Mouse (Mus musculus): ENCODE measurements around the gene Olfr875. TPM values are rescaled to one million over a fixed set of nuclear protein-coding genes. Genes with fewer than 3 reads are reported as not detected.

Gene Olfr875
- polyA plus RNA-seq, 1 experiment = not detected

DNA sequence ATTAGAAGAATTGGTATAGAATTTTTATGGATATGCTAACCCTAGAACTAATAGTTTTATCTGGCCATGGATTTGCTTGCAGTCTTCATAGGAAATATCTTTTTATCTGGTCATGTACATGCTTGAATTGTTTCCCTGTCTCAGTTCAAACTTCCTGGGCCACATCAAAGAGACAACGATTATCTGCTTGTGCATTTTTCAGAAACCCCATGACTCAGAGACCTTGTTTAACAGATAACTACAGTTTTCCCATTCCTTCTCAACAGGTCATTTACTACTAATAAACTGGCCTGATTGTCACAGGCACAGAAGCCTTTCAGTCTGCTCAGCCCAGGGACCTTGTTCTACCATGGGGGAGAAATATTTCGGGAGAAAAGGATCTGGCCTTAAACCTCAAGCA, 14.8 kb downstream of the Olfr875 start:
- H3K4me3 ChIP-seq (ENCODE audit: insufficient read depth, low read length) = no peak overlapping the region
- no peaks in the 10 kb centered on the region for H3K4me1 ChIP-seq (ENCODE audit: control insufficient read depth, insufficient read depth, low read length)
- TF ChIP-seq CTCF (IDR thresholded peaks at IDR 0.05; ENCODE audit: low read depth, low read length) (no peak), POLR2A (IDR thresholded peaks at IDR 0.05; ENCODE audit: borderline replicate concordance, low read depth, low read length) (no peak)
- no peak overlapping the region for H3K27ac ChIP-seq (ENCODE audit: insufficient read depth, low read depth, low read length)

DNA sequence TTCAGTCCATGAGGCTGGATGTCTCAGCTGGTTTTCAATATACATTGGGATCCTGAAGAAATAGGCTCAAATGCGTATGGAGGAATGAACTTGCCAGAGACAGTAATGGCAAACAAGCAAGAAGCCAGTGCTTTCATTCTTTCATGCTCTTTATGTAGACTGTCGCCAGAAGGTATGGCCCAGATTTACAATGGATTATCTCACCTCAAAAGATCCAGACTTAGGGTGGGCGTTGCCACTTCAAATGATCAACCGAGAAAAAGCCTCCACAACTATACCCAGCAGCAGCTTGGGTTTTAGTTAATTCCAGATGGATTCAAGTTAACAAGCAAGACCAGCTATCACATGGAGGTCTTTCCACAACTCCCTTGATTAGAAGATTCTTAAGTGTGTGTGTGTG, 30.4 kb downstream of the Olfr875 start:
- TF ChIP-seq CTCF (IDR thresholded peaks at IDR 0.05; ENCODE audit: low read depth, low read length) = no peak
- no peak for TF ChIP-seq POLR2A (IDR thresholded peaks at IDR 0.05; ENCODE audit: borderline replicate concordance, low read depth, low read length)
- Histone ChIP-seq H3K4me1 (ENCODE audit: control insufficient read depth, insufficient read depth, low read length) (no peaks in the 10 kb centered on the region), H3K4me3 (ENCODE audit: insufficient read depth, low read length) (no peak overlapping the region), H3K27ac (ENCODE audit: insufficient read depth, low read depth, low read length) (no peak overlapping the region)

DNA sequence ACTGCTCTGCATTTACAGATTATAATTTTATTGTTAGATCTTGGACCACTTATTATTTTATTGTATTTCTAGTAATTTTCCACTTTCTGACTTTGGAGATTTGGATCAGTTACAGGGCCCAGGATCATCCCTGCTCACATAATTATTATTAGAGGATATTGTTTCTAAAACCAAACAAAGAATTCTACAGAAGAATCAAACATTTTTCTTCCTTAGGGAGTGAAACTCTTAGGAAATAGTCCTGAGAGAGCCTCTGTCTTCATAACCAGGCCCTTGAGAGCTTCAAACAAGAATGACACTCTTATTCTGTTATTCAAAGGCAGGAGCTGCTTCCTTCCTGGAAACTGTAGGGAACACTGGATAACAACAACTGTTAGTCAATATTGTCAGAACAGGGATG, 31.1 kb downstream of the Olfr875 start, which contains the start of gene Olfr876:
Olfr876 (plus strand) TSS at position 301 of the 400 bp plus-strand sequence.
- Histone ChIP-seq H3K27ac (ENCODE audit: insufficient read depth, low read depth, low read length) (no peak within 1 kb of the TSS), H3K4me1 (ENCODE audit: control insufficient read depth, insufficient read depth, low read length) (no peaks in the 10 kb centered on the region), H3K4me3 (ENCODE audit: insufficient read depth, low read length) (no peak within 1 kb of the TSS)
- TF ChIP-seq CTCF (IDR thresholded peaks at IDR 0.05; ENCODE audit: low read depth, low read length) (no peak), POLR2A (IDR thresholded peaks at IDR 0.05; ENCODE audit: borderline replicate concordance, low read depth, low read length) (no peak)

DNA sequence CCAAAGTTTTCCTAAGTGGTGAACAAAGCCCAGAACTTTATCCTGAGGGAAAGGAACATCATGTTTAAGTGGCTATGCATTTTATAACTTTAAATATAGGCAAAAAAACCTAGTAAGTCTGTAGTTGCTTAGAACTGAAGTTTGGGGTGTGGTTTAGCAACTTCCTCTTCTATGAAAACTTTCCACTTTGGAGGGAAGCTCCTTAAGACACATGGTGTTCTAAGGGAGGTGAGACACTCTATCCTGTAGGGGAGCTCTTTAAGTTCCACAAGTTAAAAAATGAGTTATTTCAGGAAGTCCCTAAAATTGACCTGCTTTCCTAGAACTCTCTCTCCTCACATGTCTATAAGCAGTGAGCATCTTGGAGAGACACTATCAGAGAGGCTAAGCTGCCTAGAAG, 35.6 kb downstream of the Olfr875 start:
- Histone ChIP-seq H3K4me3 (ENCODE audit: insufficient read depth, low read length) (no peak overlapping the region), H3K4me1 (ENCODE audit: control insufficient read depth, insufficient read depth, low read length) (no peaks in the 10 kb centered on the region), H3K27ac (ENCODE audit: insufficient read depth, low read depth, low read length) (no peak overlapping the region)
- no peak for TF ChIP-seq POLR2A (IDR thresholded peaks at IDR 0.05; ENCODE audit: borderline replicate concordance, low read depth, low read length)
- no peak for TF ChIP-seq CTCF (IDR thresholded peaks at IDR 0.05; ENCODE audit: low read depth, low read length)

DNA sequence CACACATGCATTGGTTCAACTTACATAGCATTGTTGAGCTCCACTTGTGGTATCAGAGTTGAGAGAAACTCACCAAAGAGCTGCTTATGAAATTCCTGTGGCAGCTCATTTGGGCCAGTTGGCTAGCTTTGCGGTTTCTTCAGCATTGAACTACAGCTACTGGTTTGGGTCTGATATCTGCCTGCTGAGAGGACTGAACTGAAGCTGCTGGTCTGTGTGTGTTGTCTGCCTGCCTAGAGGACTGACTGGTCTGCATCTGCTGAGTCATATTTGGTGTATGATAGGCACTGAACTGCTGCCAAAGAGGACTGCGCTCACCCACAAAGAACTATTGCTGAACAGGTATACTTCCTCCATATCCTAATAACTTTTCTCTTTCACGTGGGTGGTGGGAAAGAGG, 36.8 kb downstream of the Olfr875 start:
- no peak overlapping the region for H3K27ac ChIP-seq (ENCODE audit: insufficient read depth, low read depth, low read length)
- TF ChIP-seq POLR2A (IDR thresholded peaks at IDR 0.05; ENCODE audit: borderline replicate concordance, low read depth, low read length) (no peak), CTCF (IDR thresholded peaks at IDR 0.05; ENCODE audit: low read depth, low read length) (no peak)
- H3K4me1 ChIP-seq (ENCODE audit: control insufficient read depth, insufficient read depth, low read length) = no peaks in the 10 kb centered on the region
- H3K4me3 ChIP-seq (ENCODE audit: insufficient read depth, low read length) = no peak overlapping the region

DNA sequence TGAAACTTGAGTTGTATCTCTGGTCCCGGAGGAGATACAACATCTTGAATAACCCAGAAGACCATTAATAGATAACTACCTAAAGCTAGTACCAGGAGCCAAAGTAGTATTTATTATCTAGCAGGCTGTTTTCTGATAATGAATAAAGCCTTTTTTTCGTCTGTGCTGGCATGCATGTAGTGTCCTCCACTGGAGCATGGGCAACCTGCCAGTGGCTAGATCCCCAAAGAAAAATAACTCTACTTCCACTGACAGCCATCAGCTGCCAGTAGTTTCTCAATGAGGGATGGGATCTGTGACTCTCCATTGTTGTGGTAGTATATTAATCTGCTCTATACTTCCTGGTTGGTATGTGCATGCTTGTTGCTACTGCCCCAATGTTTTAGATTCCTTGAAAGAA, 37.3 kb downstream of the Olfr875 start:
- TF ChIP-seq POLR2A (IDR thresholded peaks at IDR 0.05; ENCODE audit: borderline replicate concordance, low read depth, low read length) (no peak), CTCF (IDR thresholded peaks at IDR 0.05; ENCODE audit: low read depth, low read length) (no peak)
- Histone ChIP-seq H3K4me3 (ENCODE audit: insufficient read depth, low read length) (no peak overlapping the region), H3K27ac (ENCODE audit: insufficient read depth, low read depth, low read length) (no peak overlapping the region), H3K4me1 (ENCODE audit: control insufficient read depth, insufficient read depth, low read length) (no peaks in the 10 kb centered on the region)

DNA sequence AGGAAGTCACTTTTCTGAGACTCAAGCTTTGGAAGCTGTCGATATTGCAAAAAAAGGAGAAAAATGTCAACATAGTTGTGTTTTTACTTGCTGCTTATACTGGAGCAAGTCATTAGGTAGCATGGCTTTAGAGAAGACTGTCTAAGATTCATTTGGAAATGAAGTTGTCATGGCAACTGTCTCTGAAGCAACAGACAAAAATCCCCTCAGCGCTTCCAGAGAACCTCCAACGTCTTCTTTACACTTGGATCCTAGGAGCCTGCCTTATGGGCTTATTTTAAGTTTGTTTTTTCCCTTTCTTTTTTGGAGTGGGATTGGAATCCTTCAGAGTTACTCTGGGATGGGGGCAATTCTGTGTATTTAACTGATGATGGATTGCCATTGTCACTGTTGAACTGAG, 43.0 kb downstream of the Olfr875 start:
- Histone ChIP-seq H3K4me1 (ENCODE audit: control insufficient read depth, insufficient read depth, low read length) (no peaks in the 10 kb centered on the region), H3K4me3 (ENCODE audit: insufficient read depth, low read length) (no peak overlapping the region), H3K27ac (ENCODE audit: insufficient read depth, low read depth, low read length) (no peak overlapping the region)
- TF ChIP-seq CTCF (IDR thresholded peaks at IDR 0.05; ENCODE audit: low read depth, low read length) (no peak), POLR2A (IDR thresholded peaks at IDR 0.05; ENCODE audit: borderline replicate concordance, low read depth, low read length) (no peak)

Other genes starting within 250 kb of the Olfr875 start
- 0.97 TPM in 1 of 2 replicates, not detected in the other for gene Esam, start 243.8 kb upstream of the Olfr875 start, polyA plus RNA-seq (2012; ENCODE audit: insufficient read depth, insufficient read length, missing spikeins)
- gene Vsig2, start 232.6 kb upstream of the Olfr875 start, polyA plus RNA-seq (2012; ENCODE audit: insufficient read depth, insufficient read length, missing spikeins) = not detected in 2 replicates
- gene Nrgn, start 219.0 kb upstream of the Olfr875 start, polyA plus RNA-seq (2012; ENCODE audit: insufficient read depth, insufficient read length, missing spikeins) = not detected in 2 replicates
- gene Siae, start 216.2 kb upstream of the Olfr875 start, polyA plus RNA-seq (2012; ENCODE audit: insufficient read depth, insufficient read length, missing spikeins) = 28.8 and 31.5 TPM in 2 replicates
- 1.3 and 1.6 TPM in 2 replicates for gene Spa17, start 158.1 kb upstream of the Olfr875 start, polyA plus RNA-seq (2012; ENCODE audit: insufficient read depth, insufficient read length, missing spikeins)
- 36.4 and 36.5 TPM in 2 replicates for gene Tbrg1, start 114.5 kb upstream of the Olfr875 start, polyA plus RNA-seq (2012; ENCODE audit: insufficient read depth, insufficient read length, missing spikeins)
- not detected in 2 replicates for gene Panx3, start 102.6 kb upstream of the Olfr875 start, polyA plus RNA-seq (2012; ENCODE audit: insufficient read depth, insufficient read length, missing spikeins)
- not detected in 2 replicates for gene Olfr160, start 55.6 kb upstream of the Olfr875 start, polyA plus RNA-seq (2012; ENCODE audit: insufficient read depth, insufficient read length, missing spikeins)
- gene Olfr874, start 26.8 kb upstream of the Olfr875 start, polyA plus RNA-seq (2012; ENCODE audit: insufficient read depth, insufficient read length, missing spikeins) = not detected in 2 replicates
- gene Olfr876, start 31.2 kb downstream of the Olfr875 start, polyA plus RNA-seq (2012; ENCODE audit: insufficient read depth, insufficient read length, missing spikeins) = 0.17 TPM in 1 of 2 replicates, not detected in the other
- gene Olfr877, start 82.4 kb downstream of the Olfr875 start, polyA plus RNA-seq (2012; ENCODE audit: insufficient read depth, insufficient read length, missing spikeins) = not detected in 2 replicates
- 0.16 TPM in 1 of 2 replicates, not detected in the other for gene Olfr145, start 124.9 kb downstream of the Olfr875 start, polyA plus RNA-seq (2012; ENCODE audit: insufficient read depth, insufficient read length, missing spikeins)
- gene Olfr878, start 146.0 kb downstream of the Olfr875 start, polyA plus RNA-seq (2012; ENCODE audit: insufficient read depth, insufficient read length, missing spikeins) = not detected in 2 replicates
- gene Olfr881, start 220.0 kb downstream of the Olfr875 start, polyA plus RNA-seq (2012; ENCODE audit: insufficient read depth, insufficient read length, missing spikeins) = not detected in 2 replicates

Measured in bone marrow macrophage, adult 2 months (primary cell).